Mouse (Mus musculus) neutrophil, adult 5-6 weeks (primary cell): ENCODE results near the gene Bcl2l13. TPM values are rescaled to one million over a fixed set of nuclear protein-coding genes. Genes with fewer than 3 reads are reported as not detected.

Experiments used
- ATAC-seq: fragments of 151-379, 151-347 bp; 2 replicates; pipeline ENCODE4 v1.8.0; 2017; ENCODE audit warnings: mild to moderate bottlenecking, moderate TSS enrichment; ENCODE audit not compliant: insufficient number of reproducible peaks, poor library complexity, low FRiP score, severe bottlenecking; ENCODE audit errors: extremely low read depth
- total RNA-seq: library from RNA; stranded (forward); fragments of 200-1000 nt; gene quantifications from 2 replicates; pipeline ENCODE4 v1.2.3, GENCODE M21; 2017

Gene Bcl2l13
- total RNA-seq, 1 experiment from 2014 or later = 12.9 TPM

- ATAC-seq = no peak
Observed at GRCm38 (mm10) chr6:120886696-120887095, 50.7 kb downstream of the Bcl2l13 start.

DNA sequence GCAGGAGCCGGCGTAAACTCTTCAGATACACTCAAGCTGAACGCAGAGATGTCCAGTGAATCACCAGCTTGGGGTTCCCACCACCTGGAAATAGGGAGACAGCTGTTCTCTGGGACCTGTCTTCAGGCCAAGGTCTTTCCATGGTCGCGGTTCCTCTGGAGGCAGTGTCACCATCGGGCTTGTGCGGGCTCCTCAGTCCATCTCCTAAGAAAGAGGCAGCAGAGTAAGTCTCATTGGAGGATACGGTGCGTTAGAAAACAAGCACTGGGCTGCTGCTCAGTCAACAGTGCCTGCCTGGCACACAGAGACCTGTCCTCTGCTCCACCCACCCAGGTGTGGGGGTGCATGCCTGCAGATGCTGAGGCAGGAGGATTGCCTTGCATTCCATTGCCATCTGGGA is 58.1 kb downstream of the Bcl2l13 start:
- ATAC-seq = no peak

- ATAC-seq = no peak
Observed at GRCm38 (mm10) chr6:120894524-120894923, 58.5 kb downstream of the Bcl2l13 start.

- peak; percentile 47; the same call in 1 of the 2 replicates for ATAC-seq
Observed at GRCm38 (mm10) chr6:120898188-120898833, 62.3 kb downstream of the Bcl2l13 start.

GRCm38 (mm10) chr6:120901776-120902645 is 66.0 kb downstream of the Bcl2l13 start:
- ATAC-seq = peak; percentile 15; the same call in 1 of the 2 replicates

DNA sequence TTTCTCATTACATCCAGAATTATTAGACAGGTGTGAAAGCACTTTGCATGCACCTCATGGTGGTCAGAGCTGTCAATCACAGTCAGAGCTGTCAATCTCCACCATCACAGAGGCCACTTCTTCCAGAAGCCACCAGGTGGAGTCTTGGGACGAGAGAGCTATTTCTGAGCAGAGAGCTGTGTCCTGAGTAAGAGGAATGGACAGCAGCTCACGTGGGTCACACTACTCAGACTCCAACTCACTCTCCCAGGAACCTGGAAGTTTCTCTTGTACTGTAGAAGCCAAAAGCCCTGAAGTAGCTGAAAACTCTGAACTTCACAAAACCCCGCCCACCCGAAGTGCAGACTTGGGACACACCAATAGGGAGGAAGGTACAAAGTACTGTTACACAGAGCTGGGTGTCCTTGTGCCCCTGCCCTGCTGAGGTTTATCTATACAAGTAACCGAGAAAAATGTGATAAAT is 67.5 kb downstream of the Bcl2l13 start:
- peak; percentile 64 for ATAC-seq

DNA sequence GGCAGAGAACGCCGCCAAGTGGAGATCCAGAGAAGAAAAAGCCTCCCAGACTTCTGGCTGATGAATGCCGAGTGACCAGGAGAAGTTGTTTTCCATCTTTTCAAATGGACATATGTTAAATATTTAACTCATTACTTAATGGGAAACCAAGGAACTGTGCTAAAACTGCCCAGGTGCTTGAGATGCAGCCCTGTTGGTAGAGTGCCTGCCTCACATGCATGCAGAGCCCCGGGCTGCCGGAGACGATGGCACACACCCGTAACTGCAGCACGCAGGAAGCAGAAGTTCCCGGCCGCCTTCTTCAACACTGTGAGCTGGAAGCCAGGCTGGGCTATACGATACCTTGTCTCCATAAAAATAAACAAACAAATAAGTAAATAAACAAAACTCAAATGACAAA is 67.9 kb downstream of the Bcl2l13 start:
- no peak for ATAC-seq

DNA sequence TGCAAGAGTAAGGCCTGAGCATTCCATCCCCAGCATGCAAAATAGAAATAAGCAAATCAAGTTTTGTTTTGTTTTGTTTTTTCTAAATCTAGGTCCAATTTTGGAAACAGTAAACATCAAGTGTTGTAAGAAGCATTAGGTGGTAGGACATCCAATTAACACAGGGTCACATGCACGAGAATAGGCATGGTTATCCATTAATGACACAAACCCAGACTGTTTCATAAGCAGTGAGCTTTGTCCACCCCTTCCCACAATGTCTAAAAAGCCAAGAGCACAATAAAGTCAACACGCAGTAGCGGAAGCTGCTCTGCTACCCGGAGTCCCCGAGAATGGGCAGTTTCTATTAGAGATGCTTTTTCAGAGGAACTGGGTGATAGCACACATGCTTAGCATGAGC is 69.1 kb downstream of the Bcl2l13 start:
- ATAC-seq = no peak

DNA sequence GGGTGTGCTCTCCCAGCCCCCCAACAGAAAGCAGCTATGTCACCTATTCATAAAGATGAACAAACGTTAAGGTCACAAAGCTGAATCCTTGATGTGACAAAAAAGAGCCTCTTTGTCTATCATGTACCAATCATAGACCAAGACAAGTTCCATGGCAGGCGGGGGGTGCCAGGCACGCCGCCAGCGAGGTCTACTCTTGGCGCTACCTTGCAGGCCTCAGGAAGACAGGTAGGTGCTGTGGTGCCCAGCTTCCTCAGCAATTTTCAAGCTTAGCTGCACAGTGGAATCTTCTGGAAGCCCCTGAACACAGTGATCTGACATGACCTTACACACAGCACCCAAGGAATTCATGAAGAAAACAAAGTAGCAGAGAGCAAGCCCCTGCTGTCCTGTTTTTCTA is 70.5 kb downstream of the Bcl2l13 start:
- no peak for ATAC-seq

GRCm38 (mm10) chr6:120907876-120908597 is 72.0 kb downstream of the Bcl2l13 start:
- peak; percentile 42; the same call in 1 of the 2 replicates for ATAC-seq

GRCm38 (mm10) chr6:120909501-120909900 is 73.5 kb downstream of the Bcl2l13 start:
- ATAC-seq = no peak

- no peak for ATAC-seq
Observed at GRCm38 (mm10) chr6:120911213-120912007, 75.4 kb downstream of the Bcl2l13 start.

GRCm38 (mm10) chr6:120912931-120913330 is 76.9 kb downstream of the Bcl2l13 start:
- ATAC-seq = no peak

- ATAC-seq = no peak
Observed at GRCm38 (mm10) chr6:120913783-120914182, 77.8 kb downstream of the Bcl2l13 start.

- no peak for ATAC-seq
Observed at GRCm38 (mm10) chr6:120914533-120914910, 78.5 kb downstream of the Bcl2l13 start.

DNA sequence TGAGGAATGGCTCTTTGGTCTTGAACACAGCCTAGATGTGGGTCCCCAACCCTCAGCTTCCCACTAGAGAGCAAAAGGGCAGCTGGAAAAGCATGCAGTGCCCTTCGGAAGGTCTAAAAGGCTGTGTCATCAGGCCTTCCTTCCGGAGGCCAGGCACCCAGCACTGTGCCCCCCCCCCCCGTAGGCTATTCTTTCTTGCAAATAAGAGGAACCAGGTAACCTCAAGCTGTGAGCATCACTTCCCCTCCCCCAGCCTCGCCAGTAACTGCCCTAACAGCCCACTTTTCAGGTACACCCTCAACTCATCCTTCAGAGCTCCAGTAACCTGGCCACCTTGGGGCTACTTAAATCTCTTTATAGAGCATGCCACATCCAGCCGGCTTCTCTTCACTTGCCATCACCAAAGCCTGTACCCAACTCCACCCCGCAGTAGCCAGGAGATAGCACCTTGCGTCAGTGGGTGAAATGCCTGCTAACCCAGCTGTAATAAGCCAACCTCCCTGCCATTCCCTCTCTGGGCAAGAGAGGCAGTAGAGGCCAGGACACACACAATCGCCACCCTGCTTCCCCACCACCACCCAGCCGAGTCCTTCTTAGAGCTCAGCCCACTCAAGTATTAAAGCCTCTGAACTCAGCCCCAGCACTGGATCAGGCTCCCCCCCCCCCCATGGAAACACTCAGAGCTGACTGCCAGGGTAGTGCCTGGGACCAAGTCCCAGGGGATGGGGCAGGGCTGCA is 79.1 kb downstream of the Bcl2l13 start:
- peak; percentile 83 for ATAC-seq

DNA sequence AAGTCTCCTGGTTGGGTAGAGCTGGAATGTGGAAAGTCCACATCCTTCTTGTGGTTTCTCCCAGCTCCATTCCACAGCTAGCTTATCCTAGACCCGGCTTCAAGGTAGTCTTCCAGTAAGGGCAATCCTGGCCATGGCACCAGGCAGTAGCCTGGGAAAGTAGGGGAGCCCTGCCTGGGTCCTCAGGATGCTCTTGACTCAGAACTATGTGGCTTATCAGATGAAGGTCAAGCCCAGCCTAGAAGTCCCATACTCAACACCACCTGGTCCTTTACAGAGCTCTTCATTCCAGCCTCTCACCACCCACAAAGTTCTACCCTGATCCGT is 79.6 kb downstream of the Bcl2l13 start:
- no peak for ATAC-seq
